Mouse (Mus musculus): Measurements from ENCODE around the gene Gm42906. TPM values are rescaled to one million over a fixed set of nuclear protein-coding genes. Genes with fewer than 3 reads are reported as not detected.

Gene Gm42906
- total RNA-seq, 1 experiment: not detected

DNA sequence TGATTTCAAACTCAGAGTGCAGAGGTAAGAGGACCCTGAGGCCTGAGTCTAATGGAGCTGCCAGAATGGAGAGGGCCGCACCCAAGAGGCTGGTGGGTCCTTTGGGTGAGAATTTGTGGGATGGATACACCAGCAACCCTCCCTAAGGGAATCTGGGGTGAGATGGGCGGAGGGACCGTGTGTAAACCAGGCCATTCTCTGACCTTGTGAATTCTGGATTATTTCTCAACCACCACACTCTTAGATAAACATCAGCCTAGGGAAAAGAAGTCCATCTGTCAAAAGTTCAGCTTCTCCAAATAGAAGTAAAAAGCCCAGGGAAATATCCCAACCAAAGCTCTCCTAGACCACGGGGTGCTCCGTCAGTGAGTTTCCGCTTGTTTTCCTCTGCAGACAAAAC is 332.0 kb downstream of the Gm42906 start:
- Histone ChIP-seq H3K27ac (ENCODE audit: insufficient read depth, low read depth, low read length, poor library complexity, severe bottlenecking) (no peak overlapping the region), H3K36me3 (ENCODE audit: control insufficient read depth, insufficient read depth, low read length, poor library complexity, severe bottlenecking) (no peaks in the 10 kb centered on the region), H3K9ac (ENCODE audit: insufficient read depth, low read depth, low read length, poor library complexity, severe bottlenecking) (no peak overlapping the region), H3K9me3 (ENCODE audit: control insufficient read depth, insufficient read depth, low read depth, low read length) (no peaks in the 10 kb centered on the region), H3K4me1 (ENCODE audit: control insufficient read depth in 2 of 2, insufficient read depth in 2 of 2, low read length in 2 of 2, poor library complexity in 1 of 2) (no peaks in the 10 kb centered on the region), H3K4me3 (ENCODE audit: insufficient read depth in 1 of 2, low read depth in 1 of 2, low read length in 2 of 2, poor library complexity in 1 of 2, severe bottlenecking in 1 of 2) (no peak overlapping the region)
- TF ChIP-seq ZC3H11A (IDR thresholded peaks at IDR 0.05; ENCODE audit: borderline replicate concordance, low read depth, low read length) (no peak), ZNF384 (IDR thresholded peaks at IDR 0.05; ENCODE audit: low read depth, low read length) (no peak), CHD2 (IDR thresholded peaks at IDR 0.05; ENCODE audit: low read depth, low read length) (no peak), MAFK (IDR thresholded peaks at IDR 0.05; ENCODE audit: insufficient read depth, low read depth, low read length) (no peak), HCFC1 (IDR thresholded peaks at IDR 0.05; ENCODE audit: borderline replicate concordance, insufficient read depth, low read length) (no peak)
- in situ Hi-C loops (cut with MboI; ENCODE audit: low sequenced_read_pairs in 2 of 2, unreplicated experiment in 2 of 2): no loop called here
- no peak for DNase-seq (ENCODE audit: low read depth, low spot score)

DNA sequence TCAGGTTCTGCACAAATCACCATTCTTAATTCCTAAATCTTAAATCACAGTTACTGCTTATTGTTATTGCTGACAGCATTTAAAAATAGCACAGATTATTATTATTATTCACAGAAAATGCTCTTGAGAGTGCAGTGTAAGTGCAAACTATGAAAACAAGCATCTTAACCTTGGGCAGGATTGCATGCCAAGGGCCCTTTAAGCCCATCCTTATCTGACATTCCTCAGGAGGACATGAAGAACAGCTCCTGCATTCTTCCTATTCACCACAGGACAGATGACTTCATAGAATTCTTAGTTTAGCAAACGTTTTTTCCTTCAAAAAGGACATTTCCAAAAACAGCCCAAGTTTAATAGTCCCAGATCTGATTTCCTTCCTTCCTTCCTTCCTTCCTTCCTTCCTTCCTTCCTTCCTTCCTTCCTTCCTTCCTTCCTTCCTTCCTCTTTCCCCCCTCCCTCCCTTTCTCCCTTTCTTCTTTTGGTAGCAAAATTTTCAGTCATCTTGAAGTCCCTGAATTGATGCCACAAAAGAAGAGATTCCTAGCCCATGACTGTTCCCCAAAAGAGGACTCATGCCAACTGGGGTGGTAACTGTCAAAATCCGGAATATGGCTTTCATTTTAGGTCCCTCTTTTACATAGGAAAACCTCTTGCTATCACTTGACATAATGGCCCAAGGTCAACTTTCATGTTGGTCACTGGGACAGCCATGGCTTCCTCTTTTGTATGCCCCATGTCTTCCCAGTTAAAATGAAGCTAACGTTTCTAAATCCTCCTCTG is 334.9 kb downstream of the Gm42906 start:
- Histone ChIP-seq H3K9me3 (ENCODE audit: control insufficient read depth, insufficient read depth, low read depth, low read length) (no peaks in the 10 kb centered on the region), H3K4me1 (ENCODE audit: control insufficient read depth in 2 of 2, insufficient read depth in 2 of 2, low read length in 2 of 2, poor library complexity in 1 of 2) (no peaks in the 10 kb centered on the region), H3K9ac (ENCODE audit: insufficient read depth, low read depth, low read length, poor library complexity, severe bottlenecking) (no peak overlapping the region), H3K36me3 (ENCODE audit: control insufficient read depth, insufficient read depth, low read length, poor library complexity, severe bottlenecking) (no peaks in the 10 kb centered on the region), H3K27ac (ENCODE audit: insufficient read depth, low read depth, low read length, poor library complexity, severe bottlenecking) (no peak overlapping the region), H3K4me3 (ENCODE audit: insufficient read depth in 1 of 2, low read depth in 1 of 2, low read length in 2 of 2, poor library complexity in 1 of 2, severe bottlenecking in 1 of 2) (no peak overlapping the region)
- no peak for DNase-seq (ENCODE audit: low read depth, low spot score)
- in situ Hi-C loops (cut with MboI; ENCODE audit: low sequenced_read_pairs in 2 of 2, unreplicated experiment in 2 of 2): no loop called here
- no peak for TF ChIP-seq MAFK (IDR thresholded peaks at IDR 0.05; ENCODE audit: insufficient read depth, low read depth, low read length)
- no peak for TF ChIP-seq ZC3H11A (IDR thresholded peaks at IDR 0.05; ENCODE audit: borderline replicate concordance, low read depth, low read length)
- no peak for TF ChIP-seq HCFC1 (IDR thresholded peaks at IDR 0.05; ENCODE audit: borderline replicate concordance, insufficient read depth, low read length)

GRCm38 (mm10) chr5:151090996-151091395 is 337.0 kb downstream of the Gm42906 start:
- Histone ChIP-seq H3K9ac (ENCODE audit: insufficient read depth, low read depth, low read length, poor library complexity, severe bottlenecking) (no peak overlapping the region), H3K4me3 (ENCODE audit: insufficient read depth in 1 of 2, low read depth in 1 of 2, low read length in 2 of 2, poor library complexity in 1 of 2, severe bottlenecking in 1 of 2) (no peak overlapping the region), H3K9me3 (ENCODE audit: control insufficient read depth, insufficient read depth, low read depth, low read length) (no peaks in the 10 kb centered on the region), H3K4me1 (ENCODE audit: control insufficient read depth in 2 of 2, insufficient read depth in 2 of 2, low read length in 2 of 2, poor library complexity in 1 of 2) (no peaks in the 10 kb centered on the region), H3K36me3 (ENCODE audit: control insufficient read depth, insufficient read depth, low read length, poor library complexity, severe bottlenecking) (no peaks in the 10 kb centered on the region), H3K27ac (ENCODE audit: insufficient read depth, low read depth, low read length, poor library complexity, severe bottlenecking) (no peak overlapping the region)
- in situ Hi-C loops (cut with MboI; ENCODE audit: low sequenced_read_pairs in 2 of 2, unreplicated experiment in 2 of 2): no loop called here
- DNase-seq (ENCODE audit: low read depth, low spot score): no peak
- TF ChIP-seq ZNF384 (IDR thresholded peaks at IDR 0.05; ENCODE audit: low read depth, low read length): no peak
- TF ChIP-seq CHD2 (IDR thresholded peaks at IDR 0.05; ENCODE audit: low read depth, low read length): no peak
- no peak for TF ChIP-seq MAFK (IDR thresholded peaks at IDR 0.05; ENCODE audit: insufficient read depth, low read depth, low read length)
- no peak for TF ChIP-seq HCFC1 (IDR thresholded peaks at IDR 0.05; ENCODE audit: borderline replicate concordance, insufficient read depth, low read length)

DNA sequence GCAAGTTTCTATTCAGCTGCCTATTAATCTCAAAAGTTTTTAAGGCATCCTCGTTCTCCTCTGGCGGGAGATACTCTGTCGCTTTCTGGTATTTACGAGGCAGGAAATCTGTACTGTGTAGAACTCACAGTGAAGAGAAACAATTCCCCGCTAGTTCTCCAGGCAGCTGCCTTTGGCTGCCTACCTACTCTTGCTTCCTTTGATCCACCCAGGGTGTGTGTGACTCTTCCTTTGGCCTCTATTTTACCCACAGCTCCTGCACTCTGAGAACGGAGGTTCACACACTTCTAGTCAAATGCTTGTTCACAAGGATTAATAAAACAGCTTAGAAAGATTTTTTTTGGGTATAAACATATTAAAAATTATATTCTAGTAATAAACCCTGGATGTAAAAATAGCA is 338.8 kb downstream of the Gm42906 start:
- Histone ChIP-seq H3K4me3 (ENCODE audit: insufficient read depth in 1 of 2, low read depth in 1 of 2, low read length in 2 of 2, poor library complexity in 1 of 2, severe bottlenecking in 1 of 2) (no peak overlapping the region), H3K36me3 (ENCODE audit: control insufficient read depth, insufficient read depth, low read length, poor library complexity, severe bottlenecking) (no peaks in the 10 kb centered on the region), H3K27ac (ENCODE audit: insufficient read depth, low read depth, low read length, poor library complexity, severe bottlenecking) (no peak overlapping the region), H3K9ac (ENCODE audit: insufficient read depth, low read depth, low read length, poor library complexity, severe bottlenecking) (no peak overlapping the region), H3K4me1 (ENCODE audit: control insufficient read depth in 2 of 2, insufficient read depth in 2 of 2, low read length in 2 of 2, poor library complexity in 1 of 2) (no peaks in the 10 kb centered on the region), H3K9me3 (ENCODE audit: control insufficient read depth, insufficient read depth, low read depth, low read length) (no peaks in the 10 kb centered on the region)
- TF ChIP-seq HCFC1 (IDR thresholded peaks at IDR 0.05; ENCODE audit: borderline replicate concordance, insufficient read depth, low read length) (no peak), MAFK (IDR thresholded peaks at IDR 0.05; ENCODE audit: insufficient read depth, low read depth, low read length) (no peak), CHD2 (IDR thresholded peaks at IDR 0.05; ENCODE audit: low read depth, low read length) (no peak), ZNF384 (IDR thresholded peaks at IDR 0.05; ENCODE audit: low read depth, low read length) (no peak), ZC3H11A (IDR thresholded peaks at IDR 0.05; ENCODE audit: borderline replicate concordance, low read depth, low read length) (no peak)
- no peak for DNase-seq (ENCODE audit: low read depth, low spot score)
- in situ Hi-C loops (cut with MboI; ENCODE audit: low sequenced_read_pairs in 2 of 2, unreplicated experiment in 2 of 2): no loop called here

Measured in ES-E14 (cell line).